Mouse (Mus musculus) left cerebral cortex, adult 11 months (tissue): ENCODE data around the gene Cadm1.

Experiments
- DNase-seq: peaks from one replicate; pipeline ENCODE4 v3.0.0; 2022; ENCODE audit warnings: low spot score

Cadm1 gene

GRCm38 (mm10) chr9:47608921-47609320, 78.9 kb downstream of the Cadm1 start:
- DNase-seq: no peak

DNA sequence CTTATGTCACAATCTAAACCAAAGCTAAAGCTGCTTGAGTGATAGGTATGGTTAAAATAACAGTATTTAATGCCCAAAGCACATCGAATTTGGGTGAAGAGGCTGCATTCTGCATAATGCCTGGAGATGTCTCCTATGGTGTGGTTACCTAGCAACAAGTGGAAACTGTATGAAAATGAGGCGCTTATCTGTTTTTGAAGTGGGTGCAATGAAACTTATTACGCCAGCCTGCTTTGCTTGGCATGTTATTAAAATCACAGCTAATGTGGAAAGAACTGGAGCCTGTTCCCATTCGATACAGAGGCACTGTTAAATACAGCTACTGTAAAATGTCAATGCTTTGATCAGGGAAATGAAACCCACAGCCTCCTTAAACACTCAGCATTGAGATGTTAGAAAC, 79.5 kb downstream of the Cadm1 start:
- no peak for DNase-seq

DNA sequence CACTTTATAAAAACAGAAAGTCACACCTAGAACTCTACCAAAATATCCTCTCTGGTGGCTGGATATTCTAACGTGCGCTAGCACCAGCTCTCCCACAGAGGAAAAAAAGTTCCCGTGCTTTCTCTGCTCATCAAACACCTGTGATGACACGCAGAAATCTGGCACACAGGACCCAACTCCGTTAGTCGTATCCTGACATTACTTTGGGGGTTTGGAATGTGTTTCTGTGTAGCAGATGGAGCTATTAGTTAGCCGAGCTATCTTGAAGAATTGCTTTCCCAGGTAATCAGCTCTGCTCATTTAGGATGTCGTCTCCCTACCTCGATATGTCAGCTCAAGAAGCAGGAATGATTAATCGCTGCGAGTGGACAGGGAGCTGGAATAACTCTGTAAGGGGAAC, 80.3 kb downstream of the Cadm1 start:
- no peak for DNase-seq

GRCm38 (mm10) chr9:47612894-47613412, 83.0 kb downstream of the Cadm1 start:
- no peak for DNase-seq

DNA sequence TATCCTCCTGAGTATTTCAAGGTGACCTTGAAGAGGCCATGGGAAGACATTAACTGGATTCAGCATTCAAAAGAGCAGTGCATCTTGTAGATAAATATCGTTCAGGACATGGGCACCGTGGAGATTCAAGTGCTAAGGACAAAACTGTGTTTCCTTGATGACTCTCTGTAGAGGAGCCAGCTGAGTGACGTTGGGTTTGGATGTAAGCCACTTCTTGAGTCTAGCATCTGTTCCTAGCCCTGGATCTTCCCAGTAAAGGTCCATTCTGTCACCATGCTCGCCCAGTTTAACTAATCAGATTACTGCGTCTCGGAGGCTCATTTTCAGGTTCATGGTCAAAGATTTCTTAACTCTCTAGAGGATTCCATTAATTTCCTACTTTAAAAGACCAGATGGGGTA, 85.1 kb downstream of the Cadm1 start:
- DNase-seq: no peak

DNA sequence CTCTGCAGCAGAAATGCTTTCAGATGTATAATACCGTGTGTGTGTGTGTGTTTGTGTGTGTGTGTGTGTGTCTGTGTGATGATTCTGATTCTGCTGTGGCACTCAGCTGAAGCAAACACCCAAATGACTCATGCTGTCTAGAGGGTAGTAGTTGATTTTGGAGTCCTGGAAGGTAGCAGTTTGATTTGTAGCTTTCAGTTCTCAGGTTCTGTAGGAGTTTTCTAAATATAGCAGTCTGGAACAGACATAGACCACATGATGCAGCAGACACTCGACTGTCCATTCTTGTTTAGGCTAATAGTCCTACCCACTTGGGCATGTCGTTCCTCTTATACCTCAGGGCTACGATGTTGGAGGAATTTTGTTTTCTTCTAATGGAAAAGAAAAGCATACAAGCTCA, 86.4 kb downstream of the Cadm1 start:
- no peak for DNase-seq

DNA sequence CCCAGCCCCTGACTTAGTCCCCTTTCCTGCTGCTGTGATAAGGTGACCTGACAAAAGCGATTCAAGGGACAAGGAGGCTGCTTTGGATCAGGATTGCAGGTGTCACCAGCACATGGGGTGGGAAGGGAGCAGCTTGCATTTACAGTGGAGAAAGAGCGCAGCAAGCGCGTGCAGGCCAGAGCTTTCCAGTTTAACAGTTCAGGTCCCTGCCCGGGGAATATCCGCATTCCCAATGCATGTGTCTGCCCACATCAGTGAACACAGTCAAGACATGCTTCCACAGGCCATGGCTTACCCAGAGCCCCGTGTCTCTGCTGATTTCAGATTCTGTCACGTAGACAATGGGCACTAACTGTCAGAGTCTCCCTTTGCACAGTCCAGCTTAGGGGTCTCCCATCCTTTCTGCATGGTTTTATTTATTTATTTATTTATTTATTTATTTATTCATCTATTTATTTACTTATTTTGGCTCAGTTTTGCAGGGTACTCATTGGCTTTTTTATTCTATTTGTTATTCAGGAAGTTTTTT, 89.6 kb downstream of the Cadm1 start:
- DNase-seq: no peak

GRCm38 (mm10) chr9:47623447-47624445, 93.8 kb downstream of the Cadm1 start:
- no peak for DNase-seq

DNA sequence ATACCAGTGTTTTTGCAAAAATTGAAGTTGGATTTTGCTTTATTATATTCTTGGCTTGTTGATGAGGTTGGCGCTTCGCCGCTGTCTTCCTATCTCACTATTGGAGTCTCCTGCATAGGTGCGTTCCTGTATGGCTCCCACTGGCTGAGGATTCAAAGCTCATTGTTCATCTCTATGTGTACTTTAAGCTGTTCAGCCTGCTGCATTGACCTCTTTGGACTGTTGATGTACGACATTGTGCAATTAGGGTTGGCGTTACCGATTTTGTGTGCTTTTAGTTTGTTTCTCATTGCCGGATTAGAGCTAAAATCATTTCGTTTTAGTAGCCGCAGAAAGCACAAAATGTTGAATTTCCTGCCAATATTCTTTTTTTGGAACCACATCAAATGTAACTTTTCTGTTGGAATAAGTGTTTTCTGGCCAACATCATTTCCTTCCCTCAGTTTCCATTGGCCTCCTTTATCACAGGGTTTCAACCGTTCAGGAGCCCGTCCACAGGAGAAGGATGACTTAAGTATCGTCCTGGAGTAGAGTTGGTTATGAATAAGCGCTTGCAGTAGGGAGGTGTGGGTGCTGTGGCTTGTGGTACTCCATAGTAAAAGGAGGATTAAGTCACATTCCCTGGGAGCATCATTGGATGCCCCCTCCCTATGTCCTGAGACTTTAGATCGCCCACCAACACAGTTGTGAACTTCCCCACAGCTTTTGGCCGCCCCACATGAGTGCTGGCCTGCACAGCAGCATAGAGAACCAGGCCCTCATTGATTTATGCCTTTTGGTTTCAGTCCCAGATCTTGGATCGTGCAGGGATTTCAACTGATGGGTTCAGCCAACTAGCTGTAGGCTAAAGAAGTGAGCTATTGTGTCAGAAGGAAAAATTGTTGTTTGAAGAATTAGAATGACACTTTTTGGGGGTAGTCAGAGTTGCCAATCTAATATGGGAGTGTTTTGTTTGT, 94.9 kb downstream of the Cadm1 start:
- no peak for DNase-seq

DNA sequence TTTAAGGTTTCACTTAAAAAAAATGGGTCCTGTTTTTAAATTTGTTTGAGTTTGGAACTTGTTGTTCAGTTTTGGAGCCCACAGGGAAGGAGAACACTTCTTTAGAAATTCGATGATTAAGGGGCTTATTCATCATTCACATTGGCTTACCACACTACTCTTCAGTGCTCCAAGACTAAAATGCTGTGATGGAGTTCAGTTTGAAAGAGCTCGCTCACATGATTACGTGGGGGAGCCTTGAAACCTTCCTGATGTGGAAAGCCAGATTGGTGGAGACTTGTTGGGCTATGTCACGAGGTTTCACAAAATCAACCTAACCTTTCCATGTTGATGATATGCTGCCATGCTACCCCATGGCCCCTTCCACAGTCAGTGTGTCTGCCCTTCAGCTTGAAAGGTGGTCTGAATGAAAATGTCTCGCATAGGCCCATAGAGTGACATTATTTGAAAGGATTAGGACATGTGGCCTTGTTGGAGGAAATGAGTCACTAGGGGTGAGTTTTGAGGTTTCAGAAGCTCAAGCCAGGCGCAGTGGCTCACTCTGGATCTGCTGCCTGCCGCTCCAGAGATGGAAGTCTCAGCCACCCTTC, 95.7 kb downstream of the Cadm1 start:
- no peak for DNase-seq

GRCm38 (mm10) chr9:47627966-47628365, 98.0 kb downstream of the Cadm1 start:
- no peak for DNase-seq

- no peak for DNase-seq
Measured at GRCm38 (mm10) chr9:47628550-47628949, 98.6 kb downstream of the Cadm1 start.

GRCm38 (mm10) chr9:47634695-47635094, 104.7 kb downstream of the Cadm1 start:
- DNase-seq: no peak

GRCm38 (mm10) chr9:47642663-47643062, 112.7 kb downstream of the Cadm1 start:
- no peak for DNase-seq

DNA sequence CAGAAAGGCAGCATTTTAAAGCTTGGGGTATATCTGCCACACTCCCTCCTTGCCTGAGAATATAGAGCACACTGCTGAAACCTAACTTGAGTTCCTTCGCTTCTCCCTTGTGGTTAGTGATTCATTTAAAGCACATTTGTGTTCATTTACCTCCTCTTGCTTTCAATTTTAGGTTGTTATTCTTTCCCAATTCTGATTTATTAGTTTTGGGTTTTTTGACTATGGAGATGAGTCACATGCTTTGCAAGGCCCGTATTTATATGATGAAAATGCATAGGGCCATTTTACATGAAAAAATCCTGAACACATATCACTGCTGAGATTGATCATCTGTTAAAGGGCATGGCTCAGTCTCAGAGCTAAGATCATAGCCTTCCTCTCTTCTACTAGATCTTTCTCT, 115.1 kb downstream of the Cadm1 start:
- no peak for DNase-seq

DNA sequence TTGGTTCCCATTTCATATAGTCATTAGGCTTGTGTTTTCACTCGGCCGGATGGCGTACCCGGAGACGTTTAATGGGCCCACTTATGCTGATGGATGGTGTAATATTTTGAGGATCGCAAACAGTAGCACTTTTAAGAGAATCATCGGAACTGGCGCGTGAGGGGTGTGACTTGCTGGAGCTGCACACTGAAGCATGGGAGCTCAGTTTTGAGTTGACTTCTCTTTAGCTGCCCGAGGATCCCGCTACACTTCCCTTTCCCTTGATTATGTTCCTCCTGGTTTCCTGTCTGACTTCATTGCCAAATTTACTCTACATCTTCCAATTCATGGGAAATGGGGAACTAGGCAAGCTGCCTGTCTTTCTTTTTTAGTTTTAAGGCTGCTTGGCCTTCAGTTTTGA, 121.5 kb downstream of the Cadm1 start:
- DNase-seq: no peak

GRCm38 (mm10) chr9:47652203-47652602, 122.2 kb downstream of the Cadm1 start:
- no peak for DNase-seq

DNA sequence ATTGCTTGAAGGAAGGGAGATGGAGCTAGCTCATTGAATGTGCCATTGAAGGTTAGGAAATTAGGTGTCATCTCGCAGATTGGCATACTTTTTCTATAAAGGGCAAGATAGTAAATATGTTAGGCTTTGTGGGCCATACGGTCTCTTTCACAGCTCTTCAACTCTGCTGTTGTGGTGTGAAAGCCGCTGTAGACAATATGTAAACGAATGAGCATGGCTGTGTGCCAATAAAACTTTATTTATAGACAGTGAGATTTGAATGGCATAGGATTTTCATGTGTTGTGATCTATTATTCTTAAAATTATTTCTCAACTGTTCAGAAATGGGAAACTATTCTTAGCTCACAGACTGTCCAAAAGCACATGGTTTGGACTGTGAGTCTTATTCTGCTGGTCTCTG, 123.0 kb downstream of the Cadm1 start:
- DNase-seq: no peak

- DNase-seq: no peak
Measured at GRCm38 (mm10) chr9:47659366-47660090, 129.6 kb downstream of the Cadm1 start.

- no peak for DNase-seq
Measured at GRCm38 (mm10) chr9:47661611-47662010, 131.6 kb downstream of the Cadm1 start.

- DNase-seq: no peak
Measured at GRCm38 (mm10) chr9:47669206-47669605, 139.2 kb downstream of the Cadm1 start.
